ENCODE assay signal across 13 mouse cellular contexts in the genomic region with DNA sequence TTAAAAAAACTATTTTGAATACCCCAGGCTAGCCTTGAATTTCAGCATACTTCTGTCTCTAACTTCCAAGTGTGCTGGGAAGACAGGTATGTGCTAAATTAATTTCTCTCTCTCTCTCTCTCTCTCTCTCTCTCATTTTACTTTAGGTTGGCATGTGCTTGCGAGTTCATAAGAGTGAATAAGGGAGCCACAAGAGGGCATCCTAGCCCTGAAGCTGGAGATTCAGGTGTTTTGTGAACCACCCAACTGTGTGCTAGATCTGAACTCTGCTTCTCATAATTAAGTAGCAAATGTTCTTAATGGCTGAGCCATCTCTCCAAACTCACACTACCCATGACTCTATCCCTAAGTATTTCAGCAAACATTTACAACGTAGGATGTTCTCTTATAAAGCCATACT. TPM values are rescaled to one million over a fixed set of nuclear protein-coding genes. Genes with fewer than 3 reads are reported as not detected.
DNase-seq lines count a peak whose midpoint lies in the region; ATAC-seq and TF ChIP-seq lines count a peak whose summit lies in the region.
"Had no signal": no experiment of that assay in that cellular context is flagged by ENCODE, and none has a peak within 500 bp of the region (broad histone marks: within the 10 kb centered on the region; RNA-seq: fewer than 3 reads in every experiment).

No protein-coding gene starts in this region.

- no peaks in the 10 kb centered on the region for H3K27me3 ChIP-seq in kidney, adult 2 months (replicated peaks; ENCODE audit: control insufficient read depth, insufficient read depth, low read length)
- no peaks in the 10 kb centered on the region for H3K27me3 ChIP-seq in MEL (ENCODE audit: control insufficient read depth in 1 of 2, insufficient read depth in 2 of 2, low read length in 2 of 2)
- H3K27me3 ChIP-seq in embryonic facial prominence, embryonic 10.5 days (replicated peaks; ENCODE audit: low read depth, poor library complexity, severe bottlenecking): no peaks in the 10 kb centered on the region
- H3K27me3 ChIP-seq: kidney, embryonic 15.5 days; neural tube, embryonic 13.5 days had no signal

- no peaks in the 10 kb centered on the region for H3K9me3 ChIP-seq in MEL (replicated peaks; ENCODE audit: insufficient read depth, low read length)
- H3K9me3 ChIP-seq in embryonic facial prominence, embryonic 10.5 days: no peaks in the 10 kb centered on the region
- H3K9me3 ChIP-seq: G1E; kidney, embryonic 15.5 days; midbrain, embryonic 10.5 days; neural tube, embryonic 13.5 days had no signal

- no peak for TF ChIP-seq EP300 in MEL (IDR thresholded peaks at IDR 0.05; ENCODE audit: low read depth in 1 of 2, low read length in 2 of 2)

- DNase-seq in kidney, adult 2 months: no peak
- DNase-seq in kidney, adult 11 months: no peak
- DNase-seq in lung, postnatal 25 days (ENCODE audit: low spot score): peak; percentile 12
- no peak for DNase-seq in lung, adult 2 months
- no peak for DNase-seq in MEL (ENCODE audit: low read depth, low spot score)
- no peak for DNase-seq in embryonic facial prominence, embryonic 10.5 days (ENCODE audit: low spot score)
- DNase-seq: layer of hippocampus, postnatal 36 days had no signal

- no peak for TF ChIP-seq POLR2A in kidney, adult 2 months (IDR thresholded peaks at IDR 0.05; ENCODE audit: low read depth, low read length)
- TF ChIP-seq POLR2A in lung, adult 2 months (IDR thresholded peaks at IDR 0.05; ENCODE audit: borderline replicate concordance, extremely low read depth, low read depth, low read length): no peak
- TF ChIP-seq POLR2A in MEL (IDR thresholded peaks at IDR 0.05; ENCODE audit: control insufficient read depth in 1 of 2, insufficient read depth in 1 of 2, low read depth in 1 of 2, low read length in 2 of 2, poor library complexity in 1 of 2): no peak

- peaks cover 5% of the 10 kb centered on the region for H3K36me3 ChIP-seq in kidney, adult 2 months (ENCODE audit: control insufficient read depth, insufficient read depth, low read length)
- peaks cover 31 to 46% of the 10 kb centered on the region in 2 experiments for H3K36me3 ChIP-seq in MEL (ENCODE audit: control insufficient read depth in 1 of 2, insufficient read depth in 2 of 2, low read length in 2 of 2)
- peaks cover 76% of the 10 kb centered on the region for H3K36me3 ChIP-seq in embryonic facial prominence, embryonic 10.5 days (replicated peaks)

- peaks cover 39% of the 10 kb centered on the region for H3K79me2 ChIP-seq in MEL (ENCODE audit: control insufficient read depth, insufficient read depth, low read length, poor library complexity)

- TF ChIP-seq CTCF in kidney, adult 2 months (conservative IDR thresholded peaks at IDR 0.05; ENCODE audit: insufficient read depth, insufficient read length, low read depth, low read length): 0 out of 2 replicates have a peak, but pooled peaks have one; percentile 27
- TF ChIP-seq CTCF in lung, adult 2 months (IDR thresholded peaks at IDR 0.05; ENCODE audit: insufficient read depth, low read length): no peak
- TF ChIP-seq CTCF in MEL (IDR thresholded peaks at IDR 0.05 in 2 of 3, conservative IDR thresholded peaks at IDR 0.05 in 1 of 3; ENCODE audit: control insufficient read depth in 1 of 3, insufficient read depth in 1 of 3, low read depth in 2 of 3, low read length in 3 of 3, poor library complexity in 1 of 3, severe bottlenecking in 1 of 3): peak in 1 of 3 experiments; percentile 34; a peak in 3 of 6 replicates

- 56% methylated on average over 2 of the region's 2 CpGs for WGBS in kidney, adult 2 months
- 65% methylated on average over 2 of the region's 2 CpGs for WGBS in lung, adult 2 months
- 83% methylated on average over 2 of the region's 2 CpGs for WGBS in embryonic facial prominence, embryonic 10.5 days

- H3K4me3 ChIP-seq in kidney, adult 2 months (ENCODE audit: insufficient read depth, low read depth, low read length): no peak overlapping the region
- no peak overlapping the region for H3K4me3 ChIP-seq in lung, adult 2 months (replicated peaks; ENCODE audit: extremely low read depth, low read depth, low read length)
- no peak overlapping the region for H3K4me3 ChIP-seq in MEL (ENCODE audit: control insufficient read depth in 1 of 2, insufficient read depth in 1 of 2, low read depth in 2 of 2, low read length in 2 of 2)
- H3K4me3 ChIP-seq in embryonic facial prominence, embryonic 10.5 days: no peak overlapping the region
- H3K4me3 ChIP-seq: kidney, embryonic 15.5 days; midbrain, embryonic 10.5 days; neural tube, embryonic 13.5 days had no signal

- no peak overlapping the region for H3K27ac ChIP-seq in kidney, adult 2 months (ENCODE audit: insufficient read depth, low read depth, low read length)
- H3K27ac ChIP-seq in MEL (ENCODE audit: control insufficient read depth, low read depth, low read length): no peak overlapping the region
- no peak overlapping the region for H3K27ac ChIP-seq in embryonic facial prominence, embryonic 10.5 days (replicated peaks)
- H3K27ac ChIP-seq: kidney, embryonic 15.5 days; midbrain, embryonic 10.5 days; neural tube, embryonic 13.5 days had no signal

- ATAC-seq in megakaryocyte progenitor cell, adult 5-6 weeks (replicated peaks; ENCODE audit: poor library complexity): 0 out of 2 replicates have a peak, but pooled peaks have one; percentile 31

- no peak overlapping the region for H3K9ac ChIP-seq in MEL (ENCODE audit: control insufficient read depth, low read depth, low read length, poor library complexity, severe bottlenecking)
- H3K9ac ChIP-seq: kidney, embryonic 15.5 days; neural tube, embryonic 13.5 days had no signal

- no peaks in the 10 kb centered on the region for H3K4me1 ChIP-seq in kidney, adult 2 months (ENCODE audit: control insufficient read depth, insufficient read depth, low read length)
- no peaks in the 10 kb centered on the region; the same call in 1 of the 2 replicates for H3K4me1 ChIP-seq in lung, adult 2 months (ENCODE audit: control insufficient read depth, insufficient read depth, low read length)
- H3K4me1 ChIP-seq in MEL (ENCODE audit: control insufficient read depth in 1 of 2, insufficient read depth in 2 of 2, low read length in 2 of 2): peaks cover 15 to 16% of the 10 kb centered on the region in 2 experiments
- peaks cover 3% of the 10 kb centered on the region; the same call in 1 of the 2 replicates for H3K4me1 ChIP-seq in embryonic facial prominence, embryonic 10.5 days

- TF ChIP-seq RAD21 in MEL (IDR thresholded peaks at IDR 0.05; ENCODE audit: low read depth, low read length): peak; percentile 23

TF ChIP-seq in MEL, 35 proteins besides CTCF, POLR2A, EP300 and RAD21:
- TF ChIP-seq MEF2A (IDR thresholded peaks at IDR 0.05; ENCODE audit: extremely low read depth, insufficient replicate concordance, low read depth, low read length, poor library complexity, severe bottlenecking): no peak
- TF ChIP-seq ETS1 (IDR thresholded peaks at IDR 0.05; ENCODE audit: low read depth, low read length): no peak
- no peak for TF ChIP-seq POLR2AphosphoS2 (IDR thresholded peaks at IDR 0.05; ENCODE audit: low read length)
- no peak for TF ChIP-seq SIN3A (IDR thresholded peaks at IDR 0.05; ENCODE audit: low read length)
- TF ChIP-seq USF2 (IDR thresholded peaks at IDR 0.05; ENCODE audit: borderline replicate concordance in 1 of 2, insufficient read depth in 1 of 2, low read depth in 1 of 2, low read length in 2 of 2): no peak
- TF ChIP-seq MYB (IDR thresholded peaks at IDR 0.05; ENCODE audit: low read depth, low read length): no peak
- TF ChIP-seq SMC3 (IDR thresholded peaks at IDR 0.05; ENCODE audit: low read depth, low read length): peak; percentile 21
- no peak for TF ChIP-seq JUND (IDR thresholded peaks at IDR 0.05; ENCODE audit: low read depth, low read length)

RNA-seq across cellular contexts. Expression of gene Sidt2, which starts 21.8 kb away (rescaled TPM):
- polyA plus RNA-seq in kidney, adult 2 months (2012; rRNA removed): 345 and 570 TPM in 2 replicates
- 357 and 550 TPM in 2 replicates for polyA plus RNA-seq in lung, adult 2 months (2012; rRNA removed)
- total RNA-seq in MEL (2012; rRNA removed): 22.4 and 27.0 TPM in 2 replicates
- 10 to 100 TPM in 1 of 2 experiments, not detected in 1; 71.8 TPM for polyA plus RNA-seq in MEL (2012; ENCODE audit: insufficient read depth in 1 of 2, insufficient read length in 2 of 2, low read depth in 1 of 2, low replicate concordance in 2 of 2, missing spikeins in 1 of 2)
- total RNA-seq in megakaryocyte progenitor cell, adult 5-6 weeks (2015): 29.4 and 32.7 TPM in 2 replicates
- 15.3 and 21.9 TPM in 2 replicates for total RNA-seq in megakaryocyte progenitor cell, adult 5-6 weeks (2017)
- 24.7 and 27.4 TPM in 2 replicates for polyA plus RNA-seq in embryonic facial prominence, embryonic 10.5 days (2016; fragmentation: Nextera tagmentation; extraction: Ambion mirVana)

RNA-seq across cellular contexts. Expression of gene Pafah1b2, which starts 35.6 kb away (rescaled TPM):
- 17.6 and 21.1 TPM in 2 replicates for polyA plus RNA-seq in kidney, adult 2 months (2012; rRNA removed)
- 22.0 and 24.9 TPM in 2 replicates for polyA plus RNA-seq in lung, adult 2 months (2012; rRNA removed)
- 125 and 127 TPM in 2 replicates for total RNA-seq in MEL (2012; rRNA removed)
- 100 to 1,000 TPM; 131 to 178 TPM for polyA plus RNA-seq in MEL (2012; ENCODE audit: insufficient read depth in 1 of 2, insufficient read length in 2 of 2, low read depth in 1 of 2, low replicate concordance in 2 of 2, missing spikeins in 1 of 2)
- 50.8 and 60.9 TPM in 2 replicates for total RNA-seq in megakaryocyte progenitor cell, adult 5-6 weeks (2015)
- 111 and 112 TPM in 2 replicates for total RNA-seq in megakaryocyte progenitor cell, adult 5-6 weeks (2017)
- 261 and 262 TPM in 2 replicates for polyA plus RNA-seq in embryonic facial prominence, embryonic 10.5 days (2016; fragmentation: Nextera tagmentation; extraction: Ambion mirVana)

RNA-seq across cellular contexts. Expression of gene Sik3, which starts 35.7 kb away (rescaled TPM):
- polyA plus RNA-seq in kidney, adult 2 months (2012; rRNA removed): 29.2 and 32.2 TPM in 2 replicates
- 16.7 and 22.2 TPM in 2 replicates for polyA plus RNA-seq in lung, adult 2 months (2012; rRNA removed)
- 63.3 and 78.7 TPM in 2 replicates for total RNA-seq in MEL (2012; rRNA removed)
- polyA plus RNA-seq in MEL (2012; ENCODE audit: insufficient read depth in 1 of 2, insufficient read length in 2 of 2, low read depth in 1 of 2, low replicate concordance in 2 of 2, missing spikeins in 1 of 2): 100 to 1,000 TPM in 1 of 2 experiments, not detected in 1; 111 TPM
- 24.3 and 26.8 TPM in 2 replicates for total RNA-seq in megakaryocyte progenitor cell, adult 5-6 weeks (2015)
- total RNA-seq in megakaryocyte progenitor cell, adult 5-6 weeks (2017): 13.3 and 15.2 TPM in 2 replicates
- polyA plus RNA-seq in embryonic facial prominence, embryonic 10.5 days (2016; fragmentation: Nextera tagmentation; extraction: Ambion mirVana): 8.4 and 9.9 TPM in 2 replicates

RNA-seq across cellular contexts. Expression of gene Tagln, which starts 41.0 kb away (rescaled TPM):
- polyA plus RNA-seq in kidney, adult 2 months (2012; rRNA removed): 50.3 and 93.5 TPM in 2 replicates
- 226 and 279 TPM in 2 replicates for polyA plus RNA-seq in lung, adult 2 months (2012; rRNA removed)
- total RNA-seq in MEL (2012; rRNA removed): 0.20 and 0.42 TPM in 2 replicates
- polyA plus RNA-seq in MEL (2012; ENCODE audit: insufficient read depth in 1 of 2, insufficient read length in 2 of 2, low read depth in 1 of 2, low replicate concordance in 2 of 2, missing spikeins in 1 of 2): 1 to 10 TPM in 1 of 2 experiments, not detected in 1; 1.1 TPM
- total RNA-seq in megakaryocyte progenitor cell, adult 5-6 weeks (2015): 0.10 TPM in 2 replicates
- total RNA-seq in megakaryocyte progenitor cell, adult 5-6 weeks (2017): not detected in 2 replicates
- 12.4 and 15.1 TPM in 2 replicates for polyA plus RNA-seq in embryonic facial prominence, embryonic 10.5 days (2016; fragmentation: Nextera tagmentation; extraction: Ambion mirVana)
- total RNA-seq: hematopoietic stem cell, adult 5-6 weeks had no signal
